Mouse (Mus musculus) spleen, adult 2 months (tissue): ENCODE results near the gene Itgb5.

Source experiments
- CTCF ChIP-seq: fragments of 200-500 bp; IDR thresholded peaks from 2 replicates; pipeline ENCODE4 v1.5.1; 2011; ENCODE audit warnings: mild to moderate bottlenecking, inconsistent platforms; ENCODE audit not compliant: insufficient read depth, insufficient read length, insufficient replicate concordance; ENCODE audit errors: extremely low read depth
- POLR2A ChIP-seq: fragments of 200-500 bp; IDR thresholded peaks from 2 replicates; pipeline ENCODE4 v1.6.1; 2011; ENCODE audit warnings: low read depth, low read length, inconsistent platforms

DNA sequence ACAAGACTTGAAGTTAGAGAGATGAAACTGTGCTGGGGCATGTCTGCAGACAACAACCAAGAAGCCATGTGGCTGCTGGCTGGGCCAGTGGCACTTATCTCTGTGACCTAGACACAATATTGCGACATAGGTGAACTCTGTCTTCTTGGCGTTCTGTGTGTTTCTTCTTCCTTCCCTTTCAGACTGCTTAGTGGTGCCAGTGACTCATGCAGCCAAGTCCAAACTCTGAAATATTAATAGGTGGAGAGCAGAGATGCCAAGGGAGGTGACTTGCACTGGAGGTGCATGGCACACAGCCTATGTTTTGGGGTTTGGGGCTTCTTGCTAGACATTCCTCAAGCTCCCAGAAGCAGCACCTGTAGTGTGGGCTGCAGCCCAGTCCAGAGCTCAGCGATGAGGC is 7.2 kb downstream of the Itgb5 start:
- no peak for TF ChIP-seq CTCF
- no peak for TF ChIP-seq POLR2A
